Mouse (Mus musculus) mouse embryonic stem cell (cell line): Measurements from ENCODE around the gene Narf.

Experiments
- in situ Hi-C, 2 experiments: fragments of 300-500 bp; cut with MboI; formaldehyde crosslinking; loops; 1 replicate in 1 of 2; 3 replicates in 1 of 2; pipeline ENCODE4 v1.14.3; 2019 to 2020; ENCODE audit warnings: low sequenced_read_pairs in 2 of 2, low pct_unique_long_range_greater_than_20kb in 1 of 2, mixed read lengths in 1 of 2; ENCODE audit not compliant: unreplicated experiment in 1 of 2

Gene Narf

DNA sequence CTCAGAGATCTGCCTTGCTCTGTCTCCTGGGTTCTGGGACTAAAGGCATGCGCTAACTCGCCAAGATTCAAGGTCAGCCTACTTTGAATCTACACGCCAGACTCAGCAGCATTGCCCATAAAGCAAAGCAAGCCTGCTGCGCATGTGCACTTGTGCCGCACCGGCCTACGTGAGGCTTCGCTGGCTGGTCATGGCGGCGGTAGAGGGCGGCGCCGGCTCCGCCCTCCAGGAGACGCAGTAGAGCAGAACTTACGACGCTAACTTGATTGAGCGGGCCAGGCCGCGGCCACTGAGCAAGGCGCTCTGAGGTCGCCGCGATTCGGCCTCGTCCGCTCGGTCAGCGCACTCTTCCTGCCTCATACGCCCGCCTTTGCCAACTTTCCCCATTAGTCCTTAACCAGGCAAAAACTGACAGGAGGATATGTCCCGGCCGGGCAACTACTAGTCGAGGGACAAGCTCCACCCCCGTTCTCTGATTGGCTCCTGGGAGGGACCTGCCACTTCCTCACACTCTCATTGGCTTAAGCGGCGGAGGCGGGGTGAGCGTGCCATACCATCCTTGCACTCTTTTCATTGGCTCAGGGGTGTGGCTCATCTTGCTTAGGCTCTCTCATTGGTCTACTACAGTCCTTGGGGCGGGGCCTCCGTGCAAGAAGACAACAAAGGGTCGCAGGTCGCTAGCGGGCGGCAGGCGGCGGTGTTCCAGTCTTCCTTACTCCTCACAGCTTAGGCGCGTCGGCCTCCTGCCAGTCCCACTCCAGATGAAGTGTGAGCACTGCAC, at the start of gene Narf:
Narf (plus strand) TSS at position 690 of the 781 bp plus-strand sequence.
- in situ Hi-C loops, result no loop called here

DNA sequence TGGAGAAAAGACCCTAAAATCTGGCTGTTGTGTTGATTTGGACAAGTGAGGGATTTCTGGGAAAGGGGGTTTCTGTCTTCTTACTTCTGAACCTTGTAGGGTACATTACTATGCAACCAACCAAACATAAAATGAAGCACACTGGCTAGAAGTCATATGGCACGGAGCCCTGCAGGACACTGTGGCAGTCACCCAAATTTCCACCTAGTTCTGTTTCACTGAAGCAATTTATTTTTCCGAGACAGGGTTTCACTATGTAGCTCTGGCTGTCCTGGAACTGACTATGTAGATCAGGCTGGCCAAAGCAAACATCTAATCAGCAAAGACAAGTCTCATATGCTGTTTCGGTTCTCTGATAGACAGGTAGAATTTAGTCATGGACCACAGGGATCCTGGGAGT, 47.4 kb upstream of the Narf start:
- in situ Hi-C loops, result no loop called here

DNA sequence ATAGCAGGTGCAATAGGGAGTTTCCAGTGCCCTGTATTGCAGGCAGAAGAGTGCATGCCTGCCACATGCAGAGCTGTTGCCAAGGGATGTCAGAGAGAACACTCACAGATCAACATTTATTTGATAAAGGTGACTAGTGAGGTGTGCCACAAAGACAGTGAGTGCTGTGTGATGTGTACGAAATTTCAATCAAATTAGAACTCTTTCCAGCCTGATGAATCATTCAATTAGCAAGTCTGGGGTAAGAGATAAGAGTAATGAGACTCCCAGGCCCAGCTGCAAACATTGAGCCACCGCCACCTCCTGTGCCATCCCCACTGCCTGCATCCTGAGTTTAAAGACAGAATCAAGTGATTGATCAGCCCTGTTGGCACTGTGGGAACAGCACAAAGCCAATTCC, 44.3 kb upstream of the Narf start:
- in situ Hi-C loops, result no loop called here

DNA sequence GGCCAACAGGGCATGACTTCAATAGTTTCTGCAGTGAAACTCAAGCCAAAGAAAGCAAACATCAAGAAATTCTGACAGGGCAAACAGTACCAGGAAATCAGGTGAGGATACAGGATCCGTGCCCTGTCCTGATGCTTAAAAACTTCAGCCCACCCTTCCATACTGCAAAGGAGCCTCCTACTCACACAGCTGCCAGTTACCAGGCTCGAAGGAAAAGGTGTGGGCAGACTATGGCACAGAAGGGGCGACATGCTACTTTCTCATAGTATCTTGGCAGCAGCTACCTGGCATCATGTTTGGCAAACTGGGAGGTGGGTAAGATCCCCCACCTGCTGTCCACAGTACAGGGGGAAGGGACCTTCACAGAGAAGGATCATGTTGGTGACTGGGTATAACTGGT, 43.6 kb upstream of the Narf start:
- in situ Hi-C loops, result no loop called here

DNA sequence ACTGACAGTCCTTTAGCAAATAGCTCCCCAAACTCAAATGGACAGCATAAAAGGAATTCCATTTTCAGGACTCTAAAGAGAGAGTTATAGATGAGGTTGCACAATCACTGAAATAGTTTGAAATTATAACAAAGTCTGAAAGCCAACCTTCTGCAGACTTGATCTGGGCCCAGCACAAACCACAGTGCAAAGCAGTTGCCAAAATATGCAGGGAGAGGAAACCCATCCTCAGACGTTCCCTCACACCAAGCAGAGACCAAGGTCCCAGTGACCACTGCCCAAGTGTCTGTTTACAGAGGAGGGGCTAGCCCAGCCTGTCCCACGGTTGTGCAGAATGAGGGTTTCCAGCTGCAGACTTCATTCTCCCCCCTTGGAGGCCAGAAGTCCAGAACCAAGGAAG, 38.4 kb upstream of the Narf start:
- in situ Hi-C loops, result no loop called here

DNA sequence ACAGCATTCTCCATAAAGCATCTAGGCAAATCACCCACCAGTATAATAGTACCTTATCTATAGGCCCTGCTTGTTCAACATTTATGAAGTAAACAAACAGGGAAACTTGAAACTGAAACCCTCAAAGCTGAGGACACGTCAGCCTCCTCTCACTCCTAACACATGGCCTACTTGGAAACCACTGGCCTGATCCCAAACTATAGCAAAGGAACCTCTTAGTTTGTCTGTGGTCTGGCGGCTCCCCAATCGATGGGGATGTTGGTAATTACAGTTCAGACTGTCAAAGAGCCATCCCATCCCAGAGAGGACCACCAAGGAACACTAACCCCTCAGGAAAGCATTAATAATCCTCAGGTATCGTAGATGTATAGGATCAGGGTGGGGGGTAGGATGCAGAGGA, 37.2 kb upstream of the Narf start:
- in situ Hi-C loops, result loop anchor here in 1 of 2 experiments (5.0 kb wide), 1 partner anchor 33 kb away; no protein-coding TSS in a partner anchor

DNA sequence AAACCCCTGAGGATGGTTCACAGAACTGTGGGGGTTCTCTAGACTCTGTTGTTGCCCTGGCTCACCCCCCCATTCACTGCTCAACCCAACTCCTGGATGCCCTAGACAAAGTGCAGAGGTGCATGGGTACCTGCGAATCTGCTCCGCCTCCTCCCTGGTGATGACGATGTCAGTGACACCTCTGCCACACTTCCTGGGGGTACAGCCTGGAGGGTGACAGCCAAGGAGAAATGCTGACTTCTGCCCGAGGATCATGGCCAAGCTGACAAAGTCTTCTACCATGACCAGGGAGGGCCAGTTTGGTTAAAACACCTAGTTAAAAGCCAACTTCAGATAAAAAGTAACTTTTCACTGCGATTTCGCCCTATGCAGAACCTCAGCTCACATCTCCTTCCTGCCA, 36.3 kb upstream of the Narf start:
- in situ Hi-C loops, result loop anchor here in 1 of 2 experiments (5.0 kb wide), 1 partner anchor 33 kb away; no protein-coding TSS in a partner anchor

DNA sequence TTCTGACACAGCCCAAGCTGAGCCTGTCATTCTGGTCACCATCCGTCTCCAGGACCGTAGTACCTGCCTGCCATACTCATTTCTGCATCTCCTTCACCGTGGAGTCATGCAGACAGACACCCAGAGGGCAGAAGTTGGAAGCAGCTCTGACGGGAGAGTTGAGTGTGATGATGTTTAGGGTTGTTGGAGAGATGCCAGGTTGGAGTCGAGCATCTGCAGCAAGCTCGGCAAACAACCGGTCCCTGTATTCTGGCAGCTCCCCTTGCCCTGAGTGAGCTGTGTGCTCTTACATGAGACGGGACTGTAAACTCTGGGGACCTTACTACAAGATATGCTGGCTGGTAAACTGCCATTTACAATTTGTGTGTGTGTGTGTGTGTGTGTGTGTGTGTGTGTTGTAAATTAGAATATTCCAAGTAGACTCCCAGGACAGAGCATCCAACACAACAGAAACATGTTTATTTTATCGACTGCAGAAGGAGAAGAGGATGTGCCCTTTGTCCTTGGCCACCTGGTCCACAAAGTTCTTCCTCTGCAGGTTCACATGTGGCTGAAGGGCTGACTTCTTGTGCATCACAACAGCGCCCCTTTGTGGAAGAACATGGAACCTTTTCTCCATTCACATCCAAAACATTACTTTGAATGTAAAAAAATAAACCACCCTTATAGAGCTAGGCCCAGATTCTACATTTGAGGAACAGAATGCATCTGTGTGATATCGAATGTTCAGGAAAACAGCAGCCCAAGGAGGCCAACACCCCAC, 35.4 kb upstream of the Narf start:
- in situ Hi-C loops, result loop anchor here in 1 of 2 experiments (5.0 kb wide), 1 partner anchor 34 kb away; no protein-coding TSS in a partner anchor

DNA sequence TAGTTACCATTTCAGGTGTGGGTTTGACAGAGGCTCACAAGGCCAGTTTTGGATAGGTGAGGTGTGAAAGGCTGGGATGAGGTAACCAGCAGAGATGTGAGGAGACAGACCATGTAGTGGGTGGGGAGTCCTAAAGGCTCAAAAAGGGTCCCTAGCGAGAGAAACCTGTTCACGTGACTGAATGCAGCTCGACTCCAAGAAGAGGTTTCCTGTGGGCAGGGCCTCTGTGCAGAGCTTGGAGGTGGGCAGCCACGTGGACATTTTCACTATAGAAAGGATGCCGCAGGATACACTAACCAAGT, 33.2 kb upstream of the Narf start:
- in situ Hi-C loops, result loop anchor here in 1 of 2 experiments (5.0 kb wide), 1 partner anchor 37 kb away; no protein-coding TSS in a partner anchor

DNA sequence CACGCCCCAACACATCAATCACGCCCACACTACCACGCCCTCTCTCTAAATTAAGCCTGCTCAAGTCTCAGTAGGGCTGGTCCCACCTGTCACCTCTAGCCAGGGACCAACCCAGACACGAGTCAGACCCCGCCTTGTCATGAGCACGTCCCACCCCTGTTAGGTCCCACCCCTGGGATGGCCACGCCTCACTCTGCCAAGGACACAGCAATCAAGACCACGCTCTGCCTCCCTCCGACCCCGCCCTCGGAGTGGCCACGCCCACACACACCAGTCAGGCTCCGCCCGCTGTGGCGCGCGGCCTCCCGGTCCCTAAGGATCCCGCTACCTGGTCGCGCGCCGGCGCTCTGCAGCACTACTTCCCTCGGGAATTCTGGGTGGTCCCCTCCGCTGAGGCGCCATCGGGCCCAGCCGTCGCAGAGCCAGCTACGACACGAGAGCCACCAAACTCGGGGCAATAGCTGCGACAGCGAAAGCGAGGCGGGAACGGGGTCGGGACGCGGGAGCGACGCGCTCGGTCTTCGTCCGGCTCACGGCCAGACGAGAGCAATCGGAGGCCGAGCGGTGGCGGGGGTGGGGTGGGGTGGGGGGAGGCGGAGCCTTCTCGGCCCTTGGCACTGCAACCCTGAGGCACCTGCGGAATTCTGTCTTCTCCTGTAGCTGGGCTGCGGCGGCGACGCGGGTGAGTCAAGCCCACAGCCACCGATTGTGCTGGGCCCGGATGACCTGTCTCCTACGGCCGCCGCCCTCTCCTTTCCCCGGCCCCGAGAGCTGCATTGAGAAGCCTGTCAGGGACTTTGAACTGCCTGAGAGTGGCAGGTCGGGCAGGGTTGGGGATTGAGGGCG, 32.7 kb upstream of the Narf start, which contains the start of the genes Hexdc and Ogfod3:
Hexdc (plus strand) TSS at position 273 of the 846 bp plus-strand sequence.
Ogfod3 (minus strand) TSS at position 551 of the 846 bp plus-strand sequence.
- in situ Hi-C loops, result loop anchor here in 1 of 2 experiments (5.0 kb wide), 1 partner anchor 37 kb away; no protein-coding TSS in a partner anchor

DNA sequence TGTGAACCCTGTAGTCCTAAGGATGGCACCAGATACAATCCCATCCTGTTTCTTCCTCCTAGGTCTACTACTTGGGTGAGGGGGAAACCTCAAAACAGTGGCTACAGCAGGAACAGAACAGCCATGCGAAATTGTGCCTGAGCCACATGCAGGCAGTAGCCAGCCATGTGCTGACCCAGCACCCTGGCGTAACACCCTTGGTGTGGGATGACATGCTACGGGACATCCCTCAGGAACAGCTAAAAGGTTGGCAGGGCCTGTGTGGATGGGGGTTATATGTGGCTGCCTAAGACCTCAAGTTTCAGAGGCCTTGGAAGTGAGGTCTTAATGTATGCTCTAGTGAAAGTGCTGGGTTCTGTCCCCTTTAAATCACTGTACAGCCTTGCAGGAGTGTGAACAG, 20.2 kb upstream of the Narf start:
- in situ Hi-C loops, result no loop called here

DNA sequence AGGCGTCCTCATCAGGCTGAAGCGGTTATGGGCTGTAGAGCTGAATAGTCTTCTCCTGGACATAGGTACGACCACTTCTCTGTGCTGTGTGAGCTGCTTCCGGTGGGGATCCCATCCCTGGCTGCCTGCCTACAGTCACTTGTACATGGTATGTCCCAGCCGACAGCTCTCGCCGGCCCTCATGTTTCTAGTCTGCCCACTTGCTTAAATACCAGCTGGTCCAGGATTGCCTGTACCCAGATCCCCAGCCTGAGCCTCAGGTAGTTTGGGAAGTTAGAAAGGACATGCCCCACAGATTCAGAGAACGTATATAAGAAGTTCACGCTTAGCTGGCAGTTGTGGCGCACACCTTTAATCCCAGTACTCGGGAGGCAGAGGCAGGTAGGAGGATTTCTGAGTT, 17.3 kb upstream of the Narf start:
- in situ Hi-C loops, result no loop called here

DNA sequence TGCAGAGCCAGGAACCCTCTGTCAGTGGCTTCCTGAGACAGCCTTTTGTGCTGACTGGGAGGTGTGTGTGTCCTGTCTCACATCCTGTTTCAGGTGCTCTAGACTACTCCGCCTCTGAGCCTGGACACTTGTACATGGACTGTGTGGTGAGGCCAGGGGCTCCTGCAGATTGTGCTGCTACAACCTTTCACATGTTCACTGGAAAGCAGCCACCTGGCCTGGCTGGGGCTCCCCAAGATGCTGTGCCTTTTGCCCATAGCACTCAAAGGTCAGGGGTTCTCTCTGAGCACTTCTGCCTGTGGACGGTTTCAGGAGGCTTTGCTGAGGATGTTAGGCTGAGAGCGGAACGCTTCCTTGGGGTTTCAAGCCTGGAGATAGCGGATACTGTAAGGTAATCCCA, 16.3 kb upstream of the Narf start:
- in situ Hi-C loops, result no loop called here

DNA sequence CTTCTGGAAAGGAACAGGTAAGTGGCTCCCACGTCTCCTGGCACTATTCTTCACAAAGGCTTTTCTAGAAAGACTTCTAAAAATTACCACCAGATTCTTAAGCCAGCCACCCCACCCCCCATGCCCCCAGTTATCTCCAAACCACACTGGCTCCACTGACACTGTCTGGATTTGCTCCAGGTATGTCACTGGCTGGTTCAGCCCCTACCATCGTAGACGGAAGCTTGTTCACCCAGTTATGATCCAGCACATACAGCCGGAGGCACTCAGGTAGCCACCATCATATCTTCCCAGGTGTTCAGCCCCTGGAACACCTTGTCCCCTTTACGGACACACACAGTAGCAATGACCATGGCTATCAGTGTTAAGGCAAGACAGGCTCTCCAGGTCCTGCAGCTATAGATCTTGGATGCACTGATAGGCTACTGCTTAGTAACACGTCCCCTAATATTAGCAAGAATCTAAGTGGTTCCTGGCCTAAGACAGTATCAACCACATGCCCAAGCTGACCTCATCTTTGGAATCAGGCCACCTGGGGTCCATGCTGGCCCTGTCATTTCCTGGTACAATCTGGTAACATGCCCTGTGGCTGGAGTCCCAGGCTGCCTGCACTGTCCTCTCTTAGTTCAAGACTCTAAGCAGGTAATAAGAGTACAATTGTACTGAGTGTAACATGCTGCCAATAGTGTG, 15.6 kb upstream of the Narf start:
- in situ Hi-C loops, result no loop called here

DNA sequence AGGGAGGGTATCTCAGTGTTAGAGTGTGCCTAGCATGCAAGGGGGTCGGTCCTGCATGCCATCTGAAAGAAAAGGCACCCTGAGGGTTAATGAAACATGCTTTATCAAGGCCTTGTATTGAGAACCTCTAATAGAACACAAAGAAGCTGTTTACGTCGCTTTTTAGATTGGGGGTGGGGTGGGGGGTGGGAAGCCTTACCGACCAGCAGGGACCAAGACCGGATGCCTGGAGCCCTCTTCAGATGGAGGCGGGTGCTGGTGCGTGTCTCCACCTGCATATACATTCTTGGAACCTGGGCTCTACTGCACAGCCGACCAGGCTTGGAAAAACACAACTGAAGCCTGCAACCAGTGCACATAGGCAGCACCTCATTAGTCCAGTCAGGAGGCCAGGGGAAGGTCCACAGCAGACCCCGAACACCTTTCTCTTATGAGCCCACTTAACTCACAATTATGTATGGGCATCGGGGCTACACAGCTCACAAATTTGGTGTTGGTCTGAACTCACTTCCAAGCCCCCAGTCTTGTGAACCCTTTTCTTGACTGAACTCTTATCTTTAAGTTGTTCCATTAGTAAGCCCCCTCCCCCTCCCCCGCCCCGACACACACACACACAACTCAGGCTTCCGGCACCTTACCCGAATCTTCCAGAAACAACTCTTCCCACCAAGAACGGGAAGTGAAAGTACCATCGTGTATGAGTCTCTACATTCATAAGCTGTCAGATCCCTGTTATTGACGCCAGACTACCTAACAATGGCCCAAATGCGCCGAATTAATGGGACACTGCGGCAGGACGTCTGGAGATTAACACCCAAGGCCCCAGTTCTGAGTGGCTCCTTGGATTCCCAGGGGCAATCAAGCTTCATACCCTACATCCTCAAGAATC, 8.7 kb upstream of the Narf start:
- in situ Hi-C loops, result no loop called here

DNA sequence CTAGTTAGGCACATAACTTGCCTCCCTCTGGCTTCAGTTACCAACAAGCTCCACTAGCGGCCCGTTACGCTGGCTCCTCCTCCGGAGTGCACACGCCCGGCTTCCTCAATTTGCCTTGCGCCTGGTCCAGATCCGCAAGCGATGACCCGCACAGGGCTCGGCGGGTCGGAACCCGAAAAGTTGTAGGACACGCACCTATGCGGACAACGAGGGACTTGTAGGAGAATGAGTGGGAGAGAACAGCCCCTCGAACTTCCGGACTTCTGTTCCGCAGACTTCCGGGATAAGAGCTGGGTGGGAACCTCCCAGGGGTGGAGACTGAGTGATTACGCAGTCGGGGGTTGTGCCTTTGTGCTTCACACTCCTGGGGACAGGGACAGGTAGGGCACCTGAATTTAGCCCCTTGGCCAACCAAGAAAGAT, 8.0 kb upstream of the Narf start, which contains the start of gene Cybc1:
Cybc1 (minus strand) TSS at position 305 of the 422 bp plus-strand sequence.
- in situ Hi-C loops, result no loop called here

DNA sequence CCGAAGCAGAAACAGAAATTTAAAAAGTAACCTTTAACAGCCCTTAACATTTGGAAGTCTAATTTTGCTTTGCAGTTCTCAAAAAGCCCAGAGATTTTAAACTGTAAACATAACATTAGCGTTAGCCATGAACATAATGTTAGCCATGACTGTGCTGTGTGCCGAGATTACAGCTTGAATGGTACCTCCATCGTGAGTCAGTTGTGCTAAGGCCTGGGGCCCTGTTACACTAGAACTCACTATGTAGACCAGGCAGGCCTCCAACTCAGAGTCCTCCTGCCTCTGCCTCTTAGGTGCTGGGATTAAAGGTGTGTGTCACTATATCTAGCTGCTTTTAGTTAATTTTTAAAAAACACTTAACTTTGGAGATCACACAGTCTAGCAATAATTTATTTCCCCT, 5.9 kb upstream of the Narf start:
- in situ Hi-C loops, result no loop called here
